Mouse (Mus musculus) liver, adult 2 months (tissue): ENCODE data around the gene Lgals2.

Source experiments
- CTCF ChIP-seq: fragments of 200-500 bp; IDR thresholded peaks from 2 replicates; pipeline ENCODE4 v1.5.1; 2011; ENCODE audit warnings: low read depth, low read length, control low read depth
- POLR2A ChIP-seq: fragments of 200-500 bp; IDR thresholded peaks from 2 replicates; pipeline ENCODE4 v1.6.1; 2011; ENCODE audit warnings: low read length, control low read depth; ENCODE audit not compliant: insufficient read depth; ENCODE audit errors: extremely low read depth

DNA sequence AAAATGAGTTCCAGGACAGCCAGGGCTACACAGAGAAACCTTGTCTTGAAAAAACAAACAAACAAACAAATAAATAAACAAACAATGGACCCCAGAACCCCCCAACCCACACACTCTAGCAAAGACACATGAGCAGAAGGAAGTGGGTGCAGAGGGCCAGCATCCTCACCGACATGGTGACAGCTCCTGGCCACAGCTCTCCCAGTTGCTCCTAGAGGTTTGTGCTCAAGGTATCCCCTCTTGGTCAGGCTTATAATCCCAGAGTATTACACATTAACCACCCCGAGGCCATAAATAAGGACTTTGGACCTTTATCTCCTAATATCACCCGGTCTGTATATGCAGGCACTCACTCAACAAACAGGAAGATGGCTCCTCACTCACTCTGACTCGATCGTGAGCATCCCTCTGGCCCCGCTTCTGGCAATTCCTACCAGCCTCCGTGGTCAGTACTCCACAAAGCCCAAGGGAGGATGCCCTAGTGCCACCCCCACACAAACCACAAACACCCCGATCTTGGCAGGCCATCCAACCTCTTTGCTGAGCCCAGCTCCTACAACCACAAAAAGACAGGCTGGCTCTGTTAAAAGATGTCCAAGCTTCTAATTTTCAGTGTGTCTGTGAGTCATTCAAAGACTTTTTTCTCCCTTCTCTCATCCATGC is at the start of gene Lgals2:
- TF ChIP-seq POLR2A: no peak
- no peak for TF ChIP-seq CTCF
